16 mouse cellular contexts compared by ENCODE assay signal in the genomic region with DNA sequence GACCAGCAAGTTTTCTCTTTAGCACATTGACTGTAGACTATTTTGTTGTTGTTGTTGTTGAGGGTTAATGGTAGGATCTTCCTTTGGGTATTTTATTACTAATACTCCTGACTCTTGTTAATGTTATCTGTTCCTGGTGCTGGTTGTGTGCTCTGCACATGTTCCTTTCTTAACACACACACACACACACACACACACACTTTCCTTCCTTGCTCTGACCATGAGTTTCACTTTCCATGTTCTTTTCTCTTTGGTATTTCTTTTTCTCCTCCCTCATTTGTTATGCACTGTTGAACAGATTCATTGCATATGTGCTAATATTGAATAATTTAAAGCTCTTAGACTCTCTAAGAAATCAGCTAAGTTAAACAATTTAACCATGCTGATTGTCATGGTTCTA.
A peak's percentile ranks its signal among the peaks of the same experiment; 100 is the strongest.
DNase-seq lines count a peak whose midpoint lies in the region; TF ChIP-seq lines count a peak whose summit lies in the region.
"Had no signal": no experiment of that assay in that cellular context is flagged by ENCODE, and none has a peak within 500 bp of the region (broad histone marks: within the 10 kb centered on the region; RNA-seq: fewer than 3 reads in every experiment).

No protein-coding gene starts in this region.

- peak; percentile 85 for TF ChIP-seq EP300 in CH12.LX (IDR thresholded peaks at IDR 0.05; ENCODE audit: low read length)

- H3K4me2 ChIP-seq in CH12.LX (ENCODE audit: insufficient read depth, low read depth, poor library complexity, severe bottlenecking), result peak overlapping the region; percentile 7

- TF ChIP-seq RAD21 in CH12.LX (IDR thresholded peaks at IDR 0.05; ENCODE audit: low read depth, low read length), result no peak

- H3K79me2 ChIP-seq in CH12.LX (replicated peaks; ENCODE audit: control insufficient read depth, extremely low read depth, insufficient read depth, poor library complexity, severe bottlenecking), result no peaks in the 10 kb centered on the region

- peak overlapping the region; percentile 45; the same call in 1 of the 2 replicates for H3K9ac ChIP-seq in CH12.LX (ENCODE audit: insufficient read depth, low read depth)

- no peak overlapping the region for H3K4me3 ChIP-seq in CH12.LX (replicated peaks in 1 of 3; ENCODE audit: low read depth in 2 of 3, low read length in 2 of 3, poor library complexity in 1 of 3)

- no peak; the same call in 1 of the 2 replicates for TF ChIP-seq POLR2A in CH12.LX (IDR thresholded peaks at IDR 0.05; ENCODE audit: low read depth, low read length)

- H3K27ac ChIP-seq in CH12.LX (ENCODE audit: insufficient read depth, low read depth), result peak overlapping the region; percentile 35

- TF ChIP-seq CTCF in CH12.LX (conservative IDR thresholded peaks at IDR 0.05 in 1 of 2, IDR thresholded peaks at IDR 0.05 in 1 of 2; ENCODE audit: low read depth in 2 of 2, low read length in 2 of 2), result no peak

- peak; percentile 56 for DNase-seq in CH12.LX (ENCODE audit: extremely low read depth)
- no peak for DNase-seq in heart, adult 18-20 months
- DNase-seq: adrenal gland, adult 2 months; adrenal gland, adult 8-10 months; adrenal gland, postnatal 10 days; adrenal gland, postnatal 14 days; adrenal gland, postnatal 25 days; adrenal gland, postnatal 36 days; B cell, adult 2 months; cerebellum, adult 11 months; cerebellum, adult 11-12 months; cerebellum, adult 18-20 months; cerebellum, adult 2 months; cerebellum, adult 8-10 months had no signal

- in situ Hi-C loops in CH12.LX (cut with MboI; ENCODE audit: low pct_ligation_motif_present, low pct_unique_long_range_greater_than_20kb, low sequenced_read_pairs), result no loop called here

- no peaks in the 10 kb centered on the region for H3K9me3 ChIP-seq in CH12.LX (replicated peaks; ENCODE audit: low read length)
- H3K9me3 ChIP-seq: G1E had no signal

- H3K36me3 ChIP-seq in CH12.LX (replicated peaks in 1 of 2; ENCODE audit: control insufficient read depth in 1 of 2, insufficient read depth in 1 of 2, low read length in 1 of 2), result peaks cover 0 to 5% of the 10 kb centered on the region in 2 experiments
- H3K36me3 ChIP-seq: G1E had no signal

- H3K27me3 ChIP-seq in CH12.LX (replicated peaks), result no peaks in the 10 kb centered on the region
- H3K27me3 ChIP-seq: Patski had no signal

- peaks cover 22 to 71% of the 10 kb centered on the region in 2 experiments for H3K4me1 ChIP-seq in CH12.LX (ENCODE audit: control insufficient read depth in 1 of 2, insufficient read depth in 2 of 2)

- dilution Hi-C loops in CH12.LX (cut with MboI; ENCODE audit: extremely low pct_ligation_motif_present, extremely low pct_unique_long_range_greater_than_20kb, low sequenced_read_pairs), result no loop called here

TF ChIP-seq in CH12.LX, 34 proteins besides CTCF, POLR2A, EP300 and RAD21:
- TF ChIP-seq TCF12 (IDR thresholded peaks at IDR 0.05; ENCODE audit: low read depth, low read length), result peak; percentile 69
- peak; percentile 94 for TF ChIP-seq MYC (IDR thresholded peaks at IDR 0.05; ENCODE audit: low read depth, low read length)
- TF ChIP-seq MEF2A (IDR thresholded peaks at IDR 0.05; ENCODE audit: borderline replicate concordance, low read depth, low read length), result 0 out of 2 replicates have a peak, but pooled peaks have one; percentile 67
- peak; percentile 93 for TF ChIP-seq BHLHE40 (IDR thresholded peaks at IDR 0.05; ENCODE audit: low read depth, low read length)
- no peak for TF ChIP-seq USF1 (IDR thresholded peaks at IDR 0.05; ENCODE audit: low read depth, low read length)
- TF ChIP-seq MAX (IDR thresholded peaks at IDR 0.05; ENCODE audit: low read length), result peak; percentile 75
- TF ChIP-seq ETS1 (conservative IDR thresholded peaks at IDR 0.05; ENCODE audit: low read depth, low read length), result peak; percentile 72
- peak; percentile 90 for TF ChIP-seq IRF4 (IDR thresholded peaks at IDR 0.05; ENCODE audit: low read depth, low read length)
- no peak for TF ChIP-seq NELFE (IDR thresholded peaks at IDR 0.05; ENCODE audit: low read depth, low read length)
